Mouse (Mus musculus) stomach, postnatal 0 days (tissue): ENCODE data around the gene Allc. TPM values are rescaled to one million over a fixed set of nuclear protein-coding genes. Genes with fewer than 3 reads are reported as not detected.

Experiments
- ATAC-seq: fragments of 200-750 bp; cut with Nextera tagmentation; 2 replicates; pipeline ENCODE4 v1.8.0; 2017; ENCODE audit not compliant: low FRiP score, low TSS enrichment
- DNase-seq: peaks from one replicate; pipeline ENCODE4 v3.0.0-alpha.2; 2016; ENCODE audit warnings: low spot score
- H3K27ac ChIP-seq: fragments of 300-500 bp; sonication (generic); replicated peaks from 2 replicates; pipeline ENCODE4 v1.5.1; 2014; ENCODE audit warnings: mild to moderate bottlenecking, control low read depth
- H3K27me3 ChIP-seq: fragments of 300-500 bp; sonication (generic); 2 replicates; pipeline ENCODE4 v1.6.1; 2014; ENCODE audit warnings: low read length; ENCODE audit not compliant: control insufficient read depth, insufficient read depth
- H3K36me3 ChIP-seq: fragments of 300-500 bp; sonication (generic); 2 replicates; pipeline ENCODE4 v1.6.1; 2014; ENCODE audit warnings: low read length, mixed read lengths; ENCODE audit not compliant: control insufficient read depth, insufficient read depth
- H3K4me1 ChIP-seq: fragments of 300-500 bp; sonication (generic); replicated peaks from 2 replicates; pipeline ENCODE4 v1.6.1; 2014; ENCODE audit warnings: antibody characterized with exemption; ENCODE audit not compliant: control insufficient read depth, insufficient read depth
- H3K4me2 ChIP-seq: fragments of 300-500 bp; sonication (generic); replicated peaks from 2 replicates; pipeline ENCODE4 v1.6.1; 2014; ENCODE audit warnings: low read depth, mild to moderate bottlenecking, control low read depth, moderate library complexity
- H3K4me3 ChIP-seq: fragments of 300-500 bp; sonication (generic); 2 replicates; pipeline ENCODE4 v1.5.1; 2014; ENCODE audit warnings: low read depth, low read length, control low read depth
- H3K9ac ChIP-seq: fragments of 300-500 bp; sonication (generic); 2 replicates; pipeline ENCODE4 v1.6.1; 2014; ENCODE audit warnings: mild to moderate bottlenecking, low read length, control low read depth, mixed read lengths
- H3K9me3 ChIP-seq: fragments of 300-500 bp; sonication (generic); 2 replicates; pipeline ENCODE4 v1.6.1; 2016; ENCODE audit warnings: low read length; ENCODE audit not compliant: control insufficient read depth
- CTCF ChIP-seq: IDR thresholded peaks from 2 replicates; pipeline ENCODE4 v1.5.1; 2016; ENCODE audit warnings: antibody characterized with exemption, low read depth, mild to moderate bottlenecking, moderate library complexity
- EP300 ChIP-seq: optimal IDR thresholded peaks from 2 replicates; pipeline ENCODE3; 2016; ENCODE audit warnings: antibody characterized with exemption
- WGBS: fragments of 180-500 bp; shearing (Covaris S2); extraction: QIAGEN DNeasy Blood & Tissue Kit; methylation state at CpG from one replicate; pipeline ENCODE4 v1.1.7; 2014; 5-methylcytosine and 5-hydroxymethylcytosine counted together
- polyA plus RNA-seq: library from polyadenylated mRNA; unstranded; fragments of >200 nt; fragmentation: Nextera tagmentation; extraction: Ambion mirVana; gene quantifications from 2 replicates; pipeline ENCODE4 v1.2.1, GENCODE M21; 2015

The Allc gene
- polyA plus RNA-seq, 1 experiment from 2014 or later, result not detected

DNA sequence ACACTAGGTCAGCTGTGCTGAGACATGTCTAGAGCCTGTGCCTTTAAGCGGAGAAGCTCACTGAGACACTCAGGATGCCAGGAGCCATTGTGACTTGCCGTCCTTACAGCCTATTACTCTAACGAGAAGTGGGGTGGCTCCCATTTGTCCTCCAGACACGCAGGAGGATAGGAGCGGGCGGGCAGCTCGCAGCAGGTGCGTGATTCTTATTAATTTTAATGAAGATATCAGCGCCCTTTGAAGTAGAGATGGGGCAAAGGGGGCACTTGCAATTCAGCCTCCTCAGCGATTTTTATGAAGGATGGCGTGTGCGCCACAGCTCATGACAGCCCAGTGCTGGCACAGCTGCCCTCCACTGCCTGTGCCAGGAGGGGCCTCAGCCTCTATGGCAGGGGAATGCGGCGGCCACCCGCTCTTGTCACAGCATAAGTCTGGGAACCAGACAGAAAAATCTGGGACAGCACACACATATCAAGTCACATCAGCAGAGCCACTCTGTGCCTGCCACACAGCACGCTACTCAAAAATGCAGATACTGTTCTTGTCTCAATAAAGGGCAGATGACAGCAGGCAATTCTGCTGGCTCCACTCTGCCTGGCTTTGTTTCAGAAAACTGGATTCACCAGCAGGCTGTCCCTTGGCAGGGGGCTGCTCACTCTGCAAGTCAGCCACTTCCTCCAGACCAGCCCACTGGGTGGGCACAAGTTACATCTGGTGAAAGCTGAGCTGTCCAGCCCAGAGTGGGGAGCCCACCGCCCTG is 25.4 kb upstream of the Allc start:
- TF ChIP-seq EP300 (no peak), CTCF (no peak)
- Histone ChIP-seq H3K4me3 (no peak overlapping the region), H3K27me3 (no peaks in the 10 kb centered on the region), H3K36me3 (no peaks in the 10 kb centered on the region), H3K9me3 (no peaks in the 10 kb centered on the region), H3K4me2 (no peak overlapping the region), H3K9ac (no peak overlapping the region), H3K4me1 (no peaks in the 10 kb centered on the region), H3K27ac (no peak overlapping the region)
- ATAC-seq, result no peak
- no peak for DNase-seq
- WGBS, result 62% methylated on average over 17 of the region's 17 CpGs

DNA sequence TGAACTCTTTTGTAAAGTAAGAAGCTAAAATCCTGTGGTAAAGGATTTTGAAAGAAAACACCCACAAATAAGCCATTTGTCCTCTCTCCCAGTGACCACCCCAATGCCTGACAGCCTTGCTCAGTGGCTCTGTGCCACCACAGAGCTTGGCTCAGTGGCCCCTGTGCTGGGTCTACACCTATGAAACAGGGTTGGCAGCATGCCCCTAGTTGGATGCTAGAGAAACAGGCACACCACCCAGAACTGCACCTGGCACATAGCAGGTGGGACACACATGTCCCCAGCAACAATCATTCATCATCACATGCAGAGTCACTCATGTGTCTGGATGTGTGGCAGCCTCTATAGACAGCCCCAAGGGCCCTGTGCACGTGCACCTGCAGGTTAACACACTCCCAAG is 21.2 kb upstream of the Allc start:
- DNase-seq (no peak), ATAC-seq (no peak)
- no peak overlapping the region for H3K9ac ChIP-seq
- no peak for TF ChIP-seq CTCF
- TF ChIP-seq EP300, result no peak
- no peaks in the 10 kb centered on the region for H3K36me3 ChIP-seq
- no peak overlapping the region for H3K4me2 ChIP-seq
- no peak overlapping the region for H3K4me3 ChIP-seq
- 63% methylated on average over 1 of the region's 1 CpGs for WGBS
- no peaks in the 10 kb centered on the region for H3K9me3 ChIP-seq
- no peak overlapping the region for H3K27ac ChIP-seq
- no peaks in the 10 kb centered on the region for H3K4me1 ChIP-seq
- no peaks in the 10 kb centered on the region for H3K27me3 ChIP-seq

DNA sequence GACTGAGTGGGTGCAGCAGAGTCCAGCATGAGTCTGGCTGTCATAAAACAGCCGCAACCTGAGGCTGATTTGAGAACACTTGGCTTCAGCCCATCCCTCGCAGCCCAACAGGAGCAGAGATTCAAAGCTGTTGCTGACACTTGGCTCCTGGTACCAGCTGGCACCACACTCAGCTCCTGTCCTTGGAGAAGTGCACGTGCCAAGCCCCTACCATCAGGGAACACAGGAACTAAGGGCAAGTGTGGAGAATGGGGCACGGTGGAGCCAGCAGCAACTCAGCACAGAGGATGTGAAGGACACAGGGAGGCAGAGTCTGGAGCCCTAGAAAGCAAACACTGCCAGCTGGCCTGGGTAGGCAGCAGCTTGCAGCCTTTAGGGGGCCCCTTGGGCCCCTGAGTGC is 19.9 kb upstream of the Allc start:
- Histone ChIP-seq H3K4me2 (no peak overlapping the region), H3K36me3 (no peaks in the 10 kb centered on the region), H3K9me3 (no peaks in the 10 kb centered on the region), H3K27ac (no peak overlapping the region), H3K4me3 (no peak overlapping the region), H3K27me3 (no peaks in the 10 kb centered on the region), H3K9ac (no peak overlapping the region), H3K4me1 (no peaks in the 10 kb centered on the region)
- TF ChIP-seq EP300 (no peak), CTCF (no peak)
- no peak for ATAC-seq
- 11% methylated on average over 4 of the region's 4 CpGs for WGBS
- no peak for DNase-seq

DNA sequence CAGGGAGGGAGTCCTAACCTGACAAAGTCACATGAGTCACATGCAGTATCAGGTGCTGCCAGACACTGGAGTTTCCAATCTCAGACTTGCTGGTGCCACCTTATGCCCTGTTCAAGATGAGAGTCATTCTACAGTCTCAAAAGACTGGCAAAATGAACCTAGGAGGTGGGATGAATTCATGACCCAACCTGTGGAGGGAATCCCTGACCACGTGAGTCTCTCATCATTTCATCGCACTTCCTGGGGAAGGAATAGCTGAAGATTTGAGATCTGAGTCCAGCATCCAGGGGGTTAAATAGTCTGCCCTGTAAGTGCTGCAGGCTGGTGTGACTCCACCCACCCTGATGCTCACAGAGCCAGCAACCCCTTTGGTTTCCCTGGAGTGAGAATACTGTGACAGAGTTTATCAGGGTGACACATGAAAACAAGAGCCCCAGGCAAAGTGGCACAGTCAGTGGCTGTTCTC is 16.2 kb upstream of the Allc start:
- Histone ChIP-seq H3K36me3 (no peaks in the 10 kb centered on the region), H3K27ac (no peak overlapping the region), H3K4me3 (no peak overlapping the region), H3K27me3 (no peaks in the 10 kb centered on the region), H3K9ac (no peak overlapping the region), H3K4me1 (no peaks in the 10 kb centered on the region), H3K4me2 (no peak overlapping the region), H3K9me3 (no peaks in the 10 kb centered on the region)
- TF ChIP-seq CTCF (no peak), EP300 (no peak)
- 49% methylated on average over 2 of the region's 2 CpGs for WGBS
- ATAC-seq, result no peak
- no peak for DNase-seq

DNA sequence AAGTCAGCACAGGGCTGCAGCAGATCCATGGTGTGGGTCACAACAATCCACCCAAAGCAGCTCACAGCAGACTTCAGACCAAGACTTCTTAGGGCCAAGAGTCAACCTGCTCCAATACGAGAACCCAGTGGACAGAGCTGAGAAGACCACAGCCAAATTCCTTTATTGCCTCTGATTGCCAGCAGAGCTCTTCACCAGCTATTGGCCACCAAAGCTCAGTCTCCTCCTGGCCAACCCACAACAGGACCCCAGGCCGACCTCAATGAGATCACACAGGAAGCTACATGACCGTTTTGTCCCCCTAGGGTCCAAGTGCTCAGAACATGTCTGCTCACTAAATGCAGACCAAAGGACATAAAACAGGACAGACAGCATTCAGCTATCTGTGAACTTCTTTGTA is 15.8 kb upstream of the Allc start:
- Histone ChIP-seq H3K27ac (no peak overlapping the region), H3K4me2 (no peak overlapping the region), H3K9ac (no peak overlapping the region), H3K4me1 (no peaks in the 10 kb centered on the region), H3K27me3 (no peaks in the 10 kb centered on the region), H3K36me3 (no peaks in the 10 kb centered on the region), H3K4me3 (no peak overlapping the region), H3K9me3 (no peaks in the 10 kb centered on the region)
- DNase-seq (no peak), ATAC-seq (no peak)
- 69% methylated on average over 3 of the region's 3 CpGs for WGBS
- TF ChIP-seq EP300 (no peak), CTCF (no peak)

DNA sequence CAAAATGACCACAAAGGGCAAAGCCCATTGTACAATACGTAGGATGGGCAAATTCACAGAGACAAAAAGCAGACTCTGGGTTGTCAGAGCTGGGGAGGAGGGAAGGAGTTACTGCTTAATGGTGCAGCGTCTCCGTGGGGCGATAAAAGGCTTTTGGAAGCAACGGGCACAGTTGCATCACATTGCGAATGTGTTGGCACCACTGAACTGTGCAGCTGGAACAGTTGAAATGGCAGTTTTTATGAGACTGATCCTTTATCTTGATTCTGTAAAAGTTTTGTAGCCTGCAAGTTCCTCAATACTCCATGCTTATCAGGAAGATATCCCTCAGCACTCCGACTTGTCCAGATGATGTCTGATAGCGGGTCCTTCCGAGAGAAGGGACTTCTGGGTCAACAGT is 15.4 kb upstream of the Allc start:
- Histone ChIP-seq H3K27ac (no peak overlapping the region), H3K4me2 (no peak overlapping the region), H3K4me1 (no peaks in the 10 kb centered on the region), H3K27me3 (no peaks in the 10 kb centered on the region), H3K9ac (no peak overlapping the region), H3K9me3 (no peaks in the 10 kb centered on the region), H3K36me3 (no peaks in the 10 kb centered on the region), H3K4me3 (no peak overlapping the region)
- TF ChIP-seq EP300, result no peak
- TF ChIP-seq CTCF, result no peak
- DNase-seq (no peak), ATAC-seq (no peak)
- WGBS, result 82% methylated on average over 9 of the region's 9 CpGs
